Mouse (Mus musculus) splenic B cell, adult 2 months (primary cell): ENCODE data around the gene Hoxb6.
A peak's percentile ranks its signal among the peaks of the same experiment; 100 is the strongest.

Experiments used
- DNase-seq: peaks from one replicate; pipeline ENCODE4 v3.0.0-alpha.2; 2011; ENCODE audit warnings: low read depth, low spot score
- H3K27me3 ChIP-seq: 2 replicates; pipeline ENCODE4 v1.6.1; 2012; ENCODE audit warnings: mild to moderate bottlenecking, low read length, moderate library complexity, mixed read lengths; ENCODE audit not compliant: control insufficient read depth, poor library complexity, insufficient read depth, severe bottlenecking
- H3K36me3 ChIP-seq: 2 replicates; pipeline ENCODE4 v1.6.1; 2012; ENCODE audit warnings: mild to moderate bottlenecking, low read length, moderate library complexity, mixed read lengths; ENCODE audit not compliant: control insufficient read depth, poor library complexity, insufficient read depth, severe bottlenecking

Hoxb6 gene

GRCm38 (mm10) chr11:96288455-96289221 lies 3.6 kb upstream of the Hoxb6 start:
- DNase-seq = no peak
- Histone ChIP-seq H3K36me3 (no peaks in the 10 kb centered on the region), H3K27me3 (peaks cover 7% of the 10 kb centered on the region)

GRCm38 (mm10) chr11:96289293-96289692 lies 3.0 kb upstream of the Hoxb6 start:
- peaks cover 6% of the 10 kb centered on the region for H3K27me3 ChIP-seq
- no peaks in the 10 kb centered on the region for H3K36me3 ChIP-seq

DNA sequence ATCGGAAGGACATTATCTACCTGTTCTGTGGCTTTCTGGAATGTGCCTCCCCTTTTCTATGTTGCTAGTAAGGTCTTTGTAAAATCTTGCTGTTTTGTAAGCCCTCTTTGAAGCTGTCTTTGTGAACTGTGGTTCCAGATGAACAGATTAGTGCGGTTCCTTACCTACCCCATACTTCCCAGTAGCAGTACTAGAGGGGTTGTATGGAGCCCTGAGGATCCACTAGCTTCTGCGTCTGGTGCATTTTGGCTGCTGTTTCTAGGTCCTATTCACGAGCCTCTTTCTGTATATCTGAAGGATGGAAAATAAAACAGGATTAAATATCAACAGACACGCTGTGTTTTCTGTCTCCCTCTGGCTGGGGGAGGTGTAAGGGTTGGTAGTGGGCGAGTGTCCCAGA lies 2.4 kb upstream of the Hoxb6 start:
- Histone ChIP-seq H3K27me3 (peaks cover 6% of the 10 kb centered on the region), H3K36me3 (no peaks in the 10 kb centered on the region)
- no peak for DNase-seq

More at GRCm38 (mm10) chr11:96289293-96289692, 3.0 kb upstream of the Hoxb6 start:
- no peak for DNase-seq

DNA sequence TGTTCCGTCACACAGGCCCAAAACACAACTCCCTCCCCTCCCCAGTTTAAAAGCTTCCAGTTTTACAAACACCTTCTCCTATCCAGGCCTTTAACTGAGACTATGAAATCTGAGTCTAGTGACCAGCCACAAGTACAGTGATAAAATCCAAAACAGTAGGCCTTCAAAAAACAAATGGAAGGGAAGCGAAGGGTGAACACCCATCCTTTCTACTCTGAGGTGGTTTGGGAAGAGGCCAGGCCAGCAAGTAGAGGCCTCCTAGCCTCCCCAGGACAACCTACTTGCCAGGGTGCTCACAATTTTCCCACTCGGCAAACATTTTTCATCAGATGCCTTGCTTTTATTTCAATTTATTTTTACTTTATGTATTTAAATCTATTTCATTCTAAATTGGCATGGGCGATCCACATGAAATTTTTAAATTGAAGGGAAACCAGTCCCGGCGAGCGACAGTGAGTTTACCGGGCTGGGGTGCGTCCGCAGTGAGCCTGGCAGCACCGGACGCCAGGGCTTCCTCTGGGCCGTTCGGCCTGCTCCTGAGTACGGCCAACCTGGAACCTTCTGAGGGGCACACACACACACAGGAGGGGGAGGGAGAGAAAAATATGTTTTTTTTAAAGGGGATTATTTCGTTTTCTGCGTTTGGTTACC lies 1.4 kb upstream of the Hoxb6 start:
- H3K27me3 ChIP-seq = peaks cover 6% of the 10 kb centered on the region
- DNase-seq = no peak
- H3K36me3 ChIP-seq = no peaks in the 10 kb centered on the region

DNA sequence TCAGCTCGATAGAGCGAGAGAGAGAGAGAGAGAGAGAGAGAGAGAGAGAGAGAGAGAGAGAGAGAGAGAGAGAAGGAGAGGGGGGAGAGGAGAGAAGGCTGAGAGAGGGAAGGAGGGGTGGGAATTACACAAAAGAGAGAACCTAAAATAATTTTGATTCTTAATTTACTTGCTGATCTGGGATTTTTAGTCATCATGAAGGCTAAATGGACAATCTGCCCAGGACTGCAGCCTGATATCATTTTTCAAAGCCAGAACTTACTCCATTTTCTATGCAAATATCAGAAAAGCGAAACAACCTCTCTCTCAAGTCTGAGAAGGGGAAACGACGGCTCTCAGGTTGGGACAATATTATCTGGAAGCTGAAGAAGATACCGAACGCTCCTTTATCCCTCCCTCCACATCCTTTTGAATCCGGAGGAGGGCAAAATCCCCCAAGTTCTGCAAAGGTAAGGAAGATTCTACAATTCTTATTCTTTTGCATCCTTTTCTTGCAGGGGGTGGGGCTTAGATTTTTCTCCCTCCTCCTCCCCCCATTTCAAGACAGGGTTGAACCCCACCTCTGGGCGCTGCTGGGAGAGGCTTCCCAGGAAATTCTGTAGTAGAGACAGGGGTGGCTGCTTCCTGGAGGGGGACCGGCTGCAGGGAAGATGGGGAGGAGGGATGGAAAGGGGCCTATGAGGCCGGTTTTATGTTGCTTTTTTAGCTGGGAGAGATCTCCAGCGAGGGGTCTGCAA lies 457 bp downstream of the Hoxb6 start:
- peak; percentile 43 for DNase-seq
- Histone ChIP-seq H3K27me3 (peaks cover 6% of the 10 kb centered on the region; the same call in 1 of the 2 replicates), H3K36me3 (no peaks in the 10 kb centered on the region)

DNA sequence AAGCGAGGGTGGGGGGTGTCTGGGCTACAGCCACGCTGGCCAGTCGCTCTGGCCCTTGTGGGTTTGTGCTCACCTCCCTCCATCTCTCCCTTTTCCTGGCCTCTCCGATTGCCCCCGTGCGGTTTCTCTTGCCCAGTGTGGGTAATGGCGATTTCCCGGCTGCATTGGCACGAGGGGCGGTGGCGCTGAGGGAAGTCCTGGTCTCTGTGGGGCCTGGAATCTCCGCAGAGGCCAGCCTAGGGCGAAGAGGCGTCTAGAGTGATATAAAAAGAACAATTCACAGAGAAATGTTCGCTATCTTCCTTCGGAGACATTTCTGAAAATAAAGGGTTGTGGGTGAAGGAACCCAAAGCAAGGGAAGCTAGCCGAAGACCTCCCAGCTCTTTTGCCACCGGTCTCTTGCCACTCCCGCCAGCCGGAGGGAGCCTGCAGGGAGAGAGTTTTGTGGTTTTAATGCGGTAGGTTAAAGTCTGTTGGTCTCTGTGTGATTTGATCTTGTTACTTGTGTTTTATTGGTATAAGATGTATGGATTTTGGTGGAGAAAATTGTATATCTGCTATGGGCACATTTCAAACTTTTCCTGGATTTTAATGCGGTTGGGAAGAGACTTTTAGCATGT lies 1.1 kb downstream of the Hoxb6 start:
- no peak for DNase-seq
- H3K27me3 ChIP-seq = peaks cover 6% of the 10 kb centered on the region; the same call in 1 of the 2 replicates
- H3K36me3 ChIP-seq = no peaks in the 10 kb centered on the region

DNA sequence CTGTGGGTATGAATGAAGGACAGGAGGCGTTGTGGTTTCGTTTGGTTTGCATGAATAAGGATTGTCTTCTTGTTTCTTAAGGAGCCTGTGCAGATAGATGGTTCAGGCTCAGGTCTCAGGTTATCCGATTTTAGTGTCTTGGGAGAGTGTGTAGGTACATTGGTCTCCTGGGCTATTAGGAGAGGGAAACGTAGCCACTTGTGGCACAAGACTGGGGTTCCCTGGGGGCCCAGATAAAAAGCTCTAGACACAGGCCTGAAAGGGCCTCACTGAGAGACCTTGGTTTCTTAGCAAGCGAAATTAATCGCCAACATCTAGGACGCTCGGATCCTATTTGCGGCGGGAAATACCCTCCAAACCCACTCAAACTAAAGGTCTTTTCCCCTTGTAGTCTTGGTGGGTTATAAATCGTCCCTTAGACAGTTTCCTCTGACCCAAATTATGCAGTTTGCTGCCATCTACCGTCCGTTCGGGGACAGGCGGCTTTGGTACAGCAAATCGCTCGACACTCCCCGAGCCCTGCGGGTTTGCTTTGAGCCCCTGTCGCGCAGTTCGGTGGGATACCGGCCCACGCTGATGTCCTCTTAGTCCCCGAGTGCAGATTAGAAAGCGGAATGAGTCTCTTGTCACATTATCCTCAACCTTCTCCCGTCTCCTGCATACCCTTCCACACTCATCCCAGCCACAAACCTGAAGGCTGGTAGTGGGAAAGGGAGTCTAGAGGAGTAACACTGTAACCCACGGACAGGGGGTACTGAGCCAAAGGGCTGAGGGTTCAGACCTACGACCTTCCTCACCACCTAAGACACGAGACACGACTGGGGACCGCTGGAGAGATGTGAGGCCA lies 2.2 kb downstream of the Hoxb6 start:
- peak; percentile 86 for DNase-seq

GRCm38 (mm10) chr11:96295092-96295835 lies 3.0 kb downstream of the Hoxb6 start:
- DNase-seq = no peak
- H3K36me3 ChIP-seq = no peaks in the 10 kb centered on the region
- peaks cover 8% of the 10 kb centered on the region; the same call in 1 of the 2 replicates for H3K27me3 ChIP-seq

More for the DNA sequence above, 2.2 kb downstream of the Hoxb6 start:
- H3K27me3 ChIP-seq = peaks cover 6% of the 10 kb centered on the region; the same call in 1 of the 2 replicates
- no peaks in the 10 kb centered on the region for H3K36me3 ChIP-seq

DNA sequence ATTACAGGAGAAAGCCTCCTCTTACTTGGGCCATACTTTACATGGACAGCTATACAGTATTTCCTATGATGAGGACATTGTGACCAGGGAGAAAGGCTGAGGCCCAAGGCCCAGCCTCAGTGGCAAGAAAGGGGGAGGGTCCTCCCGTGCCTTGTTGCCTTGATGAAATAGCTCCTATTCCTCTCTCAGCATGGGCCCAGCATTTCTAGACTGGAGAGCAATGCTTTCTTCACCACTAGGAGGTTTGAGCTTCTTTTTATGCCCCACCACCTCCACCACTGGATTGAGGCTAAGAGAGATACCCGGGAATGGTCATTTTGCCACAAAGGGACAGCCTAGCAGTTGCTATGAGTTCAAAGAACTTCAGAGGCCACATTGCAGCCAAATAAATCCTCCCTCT lies 4.7 kb downstream of the Hoxb6 start:
- no peak for DNase-seq
- Histone ChIP-seq H3K36me3 (no peaks in the 10 kb centered on the region), H3K27me3 (peaks cover 8% of the 10 kb centered on the region; the same call in 1 of the 2 replicates)

DNA sequence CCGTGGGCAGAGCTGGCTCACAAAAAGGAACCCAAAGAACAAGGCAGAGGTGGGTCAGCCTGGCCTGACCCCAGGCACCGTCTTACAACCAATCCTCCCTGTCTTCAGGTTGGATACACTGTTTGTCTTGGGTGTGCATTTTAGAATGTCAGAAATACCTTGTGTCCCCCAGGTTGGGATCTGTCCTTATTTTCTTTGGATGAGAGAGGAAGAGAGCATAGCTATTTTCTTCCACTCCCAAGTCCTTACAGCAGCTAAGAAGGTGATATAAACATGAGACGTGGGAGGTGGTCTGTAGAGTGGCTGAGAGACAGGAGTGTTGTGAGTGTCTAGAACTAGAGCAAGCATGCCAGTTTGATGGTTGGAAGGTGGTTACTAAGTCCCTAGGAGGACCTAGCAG lies 5.2 kb downstream of the Hoxb6 start:
- peaks cover 8% of the 10 kb centered on the region; the same call in 1 of the 2 replicates for H3K27me3 ChIP-seq
- H3K36me3 ChIP-seq = no peaks in the 10 kb centered on the region
- no peak for DNase-seq

DNA sequence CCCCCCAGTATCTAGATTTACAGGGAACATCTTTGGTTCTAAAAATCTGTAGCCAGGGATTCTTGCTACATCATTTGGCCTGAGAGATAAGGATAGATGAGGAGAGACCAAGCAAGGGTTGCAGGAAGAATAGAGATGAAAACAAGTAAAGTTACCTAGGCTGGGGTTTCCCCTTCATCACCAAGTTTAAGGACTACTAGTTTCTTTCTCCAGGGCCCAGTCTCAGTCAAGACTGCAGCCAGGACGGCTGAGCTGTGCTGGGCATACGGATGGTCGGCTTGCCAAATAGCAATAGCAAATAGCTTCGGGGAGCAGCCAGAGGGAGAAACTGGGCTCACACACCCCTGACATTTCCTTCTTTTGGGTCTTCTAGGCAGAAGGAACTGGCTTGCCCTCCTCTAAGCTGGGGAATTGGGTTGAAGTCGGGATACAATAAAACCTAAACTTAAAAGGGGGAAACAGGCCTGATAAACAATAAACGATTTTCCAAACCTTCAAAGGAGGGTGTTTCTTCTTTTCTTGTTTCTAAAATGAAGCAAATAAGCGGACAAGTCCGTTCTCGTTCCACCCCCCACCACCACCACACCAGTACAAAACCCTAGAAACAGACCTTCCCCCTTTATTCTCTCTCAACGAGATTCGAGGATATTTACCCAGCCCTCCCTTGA lies 5.8 kb downstream of the Hoxb6 start:
- H3K36me3 ChIP-seq = no peaks in the 10 kb centered on the region
- no peak for DNase-seq
- H3K27me3 ChIP-seq = peaks cover 5% of the 10 kb centered on the region; the same call in 1 of the 2 replicates

GRCm38 (mm10) chr11:96298895-96299667 lies 6.8 kb downstream of the Hoxb6 start:
- Histone ChIP-seq H3K36me3 (no peaks in the 10 kb centered on the region), H3K27me3 (peaks cover 2% of the 10 kb centered on the region; the same call in 1 of the 2 replicates)
- DNase-seq = no peak
